Mouse (Mus musculus): ENCODE results near the gene Mybph.

Mybph gene

DNA sequence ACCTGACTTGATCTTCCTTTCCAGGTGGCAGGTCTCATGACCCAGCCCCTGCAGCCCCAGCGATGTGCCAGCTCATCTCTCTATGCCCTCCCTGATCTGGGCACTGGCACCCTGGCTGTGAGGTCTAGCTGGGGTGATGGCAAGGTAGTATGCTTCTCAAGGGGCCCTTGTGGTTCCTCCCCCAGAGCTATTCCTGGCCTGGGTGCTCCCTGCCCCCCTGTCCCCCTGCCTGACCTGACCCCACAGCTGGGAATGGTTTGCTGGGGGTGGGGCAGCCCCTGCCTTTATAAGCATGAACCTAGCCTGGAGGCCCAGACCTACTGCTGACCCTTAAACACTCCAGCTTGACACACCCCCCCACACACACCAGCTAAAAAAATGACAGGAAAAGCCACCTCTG is at the start of gene Mybph:
Gene Mybph (plus strand): TSS at position 323 of the 400 bp plus-strand sequence.
- no peak for DNase-seq

DNA sequence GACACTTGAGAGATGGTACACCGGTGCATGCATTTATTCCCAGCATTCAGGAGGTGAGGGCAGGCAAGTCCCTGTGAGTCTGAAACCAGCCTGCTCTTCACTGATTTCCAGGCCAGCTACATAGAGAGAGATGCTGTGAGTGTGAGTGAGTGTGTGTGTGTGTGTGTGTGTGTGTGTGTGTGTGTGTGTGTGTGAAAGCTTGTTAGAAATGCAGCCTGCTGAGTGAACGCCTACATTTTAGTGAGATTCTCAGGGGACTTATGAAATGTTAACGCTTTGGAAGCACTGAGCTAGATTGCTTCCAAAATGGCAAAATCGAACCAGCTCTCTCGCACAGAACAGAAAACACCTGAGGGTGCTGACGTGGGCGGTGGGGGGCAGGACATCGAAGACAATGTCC is 47.2 kb upstream of the Mybph start:
- DNase-seq = no peak

DNA sequence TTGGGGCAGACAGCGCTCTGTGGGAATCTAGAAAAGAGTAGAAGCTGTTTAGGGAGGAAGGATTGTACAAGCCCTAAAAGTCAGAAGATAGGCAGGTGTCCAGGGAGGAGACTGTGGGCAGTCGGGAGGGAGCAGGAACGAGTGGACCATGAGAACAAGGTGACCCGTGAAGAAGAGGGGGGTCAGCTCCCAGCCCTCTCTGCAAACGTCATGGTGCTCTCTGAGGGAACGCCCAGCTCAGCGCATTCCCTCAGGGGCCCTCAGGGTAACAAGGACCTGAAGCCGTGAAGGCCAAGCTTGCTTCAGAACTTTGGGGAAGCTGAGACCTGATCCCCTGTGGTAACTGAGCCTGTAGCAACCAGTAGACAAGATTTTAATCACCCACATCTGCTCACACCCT is 43.2 kb upstream of the Mybph start:
- DNase-seq = no peak

DNA sequence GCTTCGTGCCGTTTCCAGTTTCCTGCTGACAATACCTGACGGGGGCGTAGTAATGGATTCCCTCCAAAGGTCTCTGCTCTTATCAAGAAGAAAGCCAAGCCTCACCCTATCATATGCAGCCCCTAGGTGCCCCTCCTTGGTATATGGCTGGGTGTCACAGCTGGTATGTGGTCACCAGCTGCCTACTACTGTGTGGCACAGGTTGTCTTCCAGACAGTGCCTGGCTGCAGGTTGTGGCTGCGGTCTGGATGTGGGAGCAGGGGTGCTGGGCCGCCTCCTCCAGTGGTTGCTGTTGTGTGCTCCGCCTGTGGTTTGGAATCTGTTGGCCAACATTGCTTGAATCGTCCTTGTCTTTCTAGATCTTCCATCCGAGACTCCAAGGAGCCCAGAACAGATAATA is 42.5 kb upstream of the Mybph start:
- no peak for DNase-seq

DNA sequence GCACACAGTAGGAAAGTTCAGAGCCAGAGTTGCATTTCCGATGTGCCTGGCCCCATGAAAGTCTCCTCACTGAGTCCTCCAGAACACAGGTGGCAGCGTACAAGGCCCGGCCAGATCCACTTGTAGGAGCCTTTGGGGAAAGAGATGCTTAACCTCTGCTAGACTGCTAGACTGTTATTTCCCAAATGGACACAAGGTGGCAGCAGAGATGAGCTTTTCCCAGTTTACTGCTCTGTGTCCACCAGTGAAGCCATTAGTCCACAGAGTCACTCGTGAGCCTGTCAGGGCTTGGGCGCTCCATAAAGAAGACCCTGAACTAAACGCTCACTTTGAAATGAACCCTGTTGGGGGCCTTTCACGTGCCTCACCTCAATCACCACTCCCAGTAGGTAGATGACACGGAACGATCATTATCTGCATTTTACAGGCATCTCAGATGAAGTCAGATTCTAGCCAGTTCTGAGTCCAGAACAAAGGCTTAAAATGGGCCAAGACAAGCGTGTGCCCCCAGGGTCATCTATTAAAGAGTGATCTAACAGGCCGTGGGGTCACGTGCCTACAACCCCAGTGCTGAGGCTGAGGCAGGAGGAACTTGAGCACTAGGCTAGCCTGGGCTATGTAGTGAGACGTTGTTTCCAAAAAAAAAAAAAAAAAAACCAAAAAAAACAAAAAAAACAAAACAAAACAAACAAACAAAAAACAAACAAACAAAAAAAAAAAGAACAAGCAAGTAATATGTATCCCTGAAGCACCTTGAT is 41.4 kb upstream of the Mybph start:
- DNase-seq = peak; percentile 71

DNA sequence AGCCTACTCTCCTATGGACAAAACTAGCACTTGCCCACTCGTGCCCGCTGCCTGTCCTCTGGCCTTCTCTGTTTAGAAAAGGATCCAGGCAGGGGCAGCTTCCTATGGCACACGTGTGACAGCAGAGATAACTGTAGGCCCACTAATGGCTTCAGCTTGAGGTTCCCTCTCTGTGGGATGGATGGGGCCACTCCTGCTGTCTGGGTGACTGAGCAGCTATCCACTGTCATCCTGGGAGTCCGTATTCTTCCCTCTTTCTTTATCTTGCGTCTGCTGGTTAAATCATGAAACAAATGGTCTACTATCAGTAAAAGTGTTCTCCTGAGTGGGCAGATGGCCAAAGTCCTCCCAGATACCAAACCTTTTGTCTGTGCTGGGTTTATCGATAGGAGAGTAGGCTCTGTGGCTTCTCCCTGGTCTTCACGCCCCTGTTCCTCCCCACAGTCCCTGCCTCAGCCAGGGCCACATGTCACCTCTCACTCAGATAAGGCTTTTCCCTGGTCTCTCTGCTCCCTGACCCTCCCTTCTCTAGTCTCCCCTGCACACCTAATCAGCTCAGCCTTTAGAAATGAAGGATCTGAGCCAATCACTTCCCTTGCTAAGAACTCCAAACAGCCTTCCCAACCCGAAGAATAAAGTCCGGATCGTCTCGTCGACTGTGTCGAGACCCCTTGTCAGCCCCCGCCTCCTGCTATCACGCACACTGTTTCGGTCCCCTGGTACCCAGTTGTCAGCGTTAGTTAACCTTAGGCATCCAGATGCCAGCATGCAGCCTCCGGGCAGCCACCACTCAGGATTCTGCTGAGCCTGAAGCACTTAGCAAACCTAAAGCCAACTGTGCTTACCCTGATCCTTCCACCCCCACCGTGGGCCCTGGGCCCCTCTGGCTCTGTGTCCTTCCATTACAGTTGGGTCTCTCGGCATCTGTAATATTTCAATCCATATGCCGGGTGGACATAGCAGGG is 40.3 kb upstream of the Mybph start:
- DNase-seq = no peak

DNA sequence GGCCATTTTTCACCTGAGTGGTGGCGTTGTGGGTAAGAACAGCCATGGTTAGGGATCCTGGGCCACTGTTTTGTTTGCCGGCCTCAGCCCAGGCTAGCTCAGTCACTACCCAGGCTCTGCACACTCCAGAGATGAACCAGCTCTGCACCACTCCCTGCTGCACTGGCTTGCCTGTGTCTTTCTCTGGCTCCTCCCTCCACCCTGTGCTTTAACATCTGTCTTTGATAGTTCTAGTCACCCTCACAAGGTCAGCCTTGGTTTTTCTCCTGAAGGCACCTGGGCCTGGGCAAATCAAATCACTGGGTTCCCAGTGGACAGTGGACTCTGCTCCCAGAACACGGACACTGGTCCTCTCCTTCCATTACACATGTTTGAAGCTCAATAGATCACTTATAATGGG is 39.1 kb upstream of the Mybph start:
- no peak for DNase-seq

DNA sequence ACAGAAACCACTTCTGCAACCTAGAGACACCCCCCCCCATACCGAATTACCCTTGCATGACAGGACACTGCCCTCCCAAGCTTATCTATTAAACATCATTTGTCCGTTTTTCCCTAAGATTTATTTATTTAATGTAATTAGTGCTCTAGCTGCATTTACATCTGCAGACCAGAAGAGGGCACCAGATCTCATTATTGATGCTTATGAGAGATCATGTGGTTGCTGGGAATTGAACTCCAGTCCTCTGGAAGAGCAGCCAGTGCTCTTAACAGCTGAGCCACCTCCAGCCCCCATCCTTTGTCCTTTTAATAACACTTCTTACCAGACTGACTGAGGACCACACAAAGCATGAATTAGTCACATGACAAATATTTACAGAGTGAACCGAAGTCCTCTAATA is 38.6 kb upstream of the Mybph start:
- no peak for DNase-seq

DNA sequence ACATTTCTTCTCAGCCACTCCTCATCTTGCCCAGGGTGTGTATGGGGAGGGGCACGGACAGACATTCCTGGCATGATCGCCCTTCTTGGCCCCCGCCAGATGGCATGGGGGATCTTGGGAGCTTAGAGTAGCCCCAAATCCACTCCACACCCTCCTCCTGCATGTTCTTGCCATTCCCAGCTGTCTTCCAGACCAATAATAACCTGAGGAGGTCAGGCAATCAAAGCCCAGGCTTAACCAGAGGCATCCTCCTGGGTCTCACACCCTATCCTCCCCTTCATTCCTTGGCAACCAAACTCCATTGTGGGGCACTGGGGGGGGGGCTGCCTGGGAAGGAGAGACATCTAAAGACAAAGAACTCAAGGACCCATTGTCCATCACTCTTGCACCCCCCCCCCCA is 32.8 kb upstream of the Mybph start:
- no peak for DNase-seq

DNA sequence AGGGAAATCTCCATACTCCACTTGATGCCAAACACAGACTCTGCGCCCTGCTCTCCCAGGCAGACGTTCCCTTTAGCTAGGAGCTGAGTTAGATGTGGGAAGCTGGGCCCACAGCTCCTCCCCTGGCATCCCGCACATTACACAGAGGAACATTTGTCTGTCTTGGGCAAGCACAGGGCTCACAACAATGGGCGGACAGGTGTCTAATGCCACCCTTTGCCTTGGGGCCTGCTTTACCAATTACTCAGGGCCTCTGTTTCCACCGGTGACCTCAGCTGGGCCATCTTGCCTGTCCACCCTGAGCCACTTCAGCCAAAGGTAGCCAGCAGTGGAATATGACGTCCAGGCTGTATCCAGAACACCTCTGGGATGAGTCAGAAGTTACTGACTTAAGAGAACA is 31.8 kb upstream of the Mybph start:
- DNase-seq = no peak

DNA sequence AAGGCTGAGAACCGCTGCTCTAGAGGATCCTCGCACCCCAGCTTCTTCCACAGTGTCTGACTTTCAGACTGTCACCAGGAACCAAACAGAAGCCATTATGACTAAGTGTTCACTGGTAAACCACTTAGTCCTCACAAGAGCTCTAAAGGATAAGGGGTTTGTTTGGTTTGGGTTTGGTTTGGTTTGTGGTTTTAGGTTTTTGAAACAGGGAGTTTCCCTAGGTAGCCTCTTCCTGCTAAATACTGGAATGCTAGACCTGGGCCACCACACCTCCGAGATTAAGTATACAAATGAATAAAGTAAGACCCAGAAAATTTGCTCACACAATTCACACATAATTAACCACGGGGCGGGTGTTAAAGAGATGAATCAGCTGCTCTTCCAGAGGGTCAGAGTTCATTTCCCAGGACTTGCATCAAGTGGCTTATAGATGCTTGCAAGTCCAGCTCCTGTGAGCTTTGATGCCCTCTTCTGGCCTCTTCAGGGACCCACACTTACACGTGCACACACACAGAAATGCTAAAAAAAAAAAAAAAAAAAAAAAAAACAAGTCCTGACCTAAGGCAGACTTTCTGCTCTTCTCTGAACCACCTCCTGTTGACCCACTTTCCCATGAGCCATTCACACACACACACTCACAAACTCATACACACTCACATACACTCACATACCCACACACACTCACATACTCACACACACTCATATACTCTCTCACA is 30.6 kb upstream of the Mybph start:
- DNase-seq = no peak

DNA sequence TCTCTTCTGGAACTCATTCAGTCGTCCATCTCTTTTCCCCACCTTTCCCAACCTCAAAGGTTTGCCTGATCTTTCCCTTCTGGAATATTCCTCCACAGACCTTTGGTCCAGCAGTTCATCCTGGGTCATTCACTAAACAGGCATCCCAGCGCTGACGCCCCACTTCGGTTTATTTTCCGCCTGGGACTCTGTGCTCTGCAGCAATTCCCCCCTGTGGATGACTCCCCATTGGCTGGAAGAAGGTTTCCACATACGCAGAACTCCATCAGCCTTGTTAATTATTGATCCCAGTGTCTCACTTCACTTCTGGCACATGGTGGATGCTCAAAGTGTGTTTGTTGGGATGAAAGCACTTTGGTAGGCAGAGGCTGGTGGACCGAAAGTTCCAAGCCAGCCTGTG is 29.8 kb upstream of the Mybph start:
- DNase-seq = no peak

DNA sequence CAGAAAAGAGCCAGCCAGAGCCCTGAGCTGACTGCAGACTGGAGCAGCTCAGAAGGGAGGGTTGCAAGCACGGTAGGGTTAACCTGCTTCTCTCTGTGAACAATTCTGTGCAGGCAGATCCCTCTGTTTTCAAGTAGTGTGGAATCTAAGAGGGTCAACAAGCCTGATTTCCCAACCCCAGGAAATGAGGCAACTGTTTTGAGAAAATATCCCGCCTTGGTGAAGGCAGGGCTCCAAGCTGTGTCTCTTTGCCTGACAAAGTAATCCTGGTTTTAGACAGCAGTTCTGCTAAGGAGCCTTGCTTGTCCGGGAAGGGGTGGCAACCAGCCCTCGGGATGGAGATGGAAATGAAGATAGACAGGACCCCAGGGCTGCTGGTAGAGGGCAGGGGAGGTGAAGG is 28.8 kb upstream of the Mybph start:
- no peak for DNase-seq

DNA sequence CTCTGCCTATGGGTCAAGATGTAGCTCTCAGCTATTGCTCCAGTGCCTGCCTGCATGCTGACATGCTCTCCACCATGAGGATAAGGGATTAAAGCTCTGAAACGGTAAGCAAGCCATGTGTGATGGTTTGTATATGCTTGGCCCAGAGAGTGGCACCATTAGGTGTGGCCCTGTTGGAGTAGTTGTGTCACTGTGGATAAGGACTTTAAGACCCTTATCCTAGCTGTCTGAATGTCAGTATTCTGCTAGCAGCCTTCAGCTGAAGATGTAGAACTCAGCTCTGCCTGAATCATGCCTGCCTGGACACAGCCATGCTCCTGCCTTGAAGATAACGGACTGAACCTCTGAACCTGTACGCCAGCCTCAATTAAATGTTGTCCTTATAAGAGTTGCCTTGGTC is 26.7 kb upstream of the Mybph start:
- no peak for DNase-seq

DNA sequence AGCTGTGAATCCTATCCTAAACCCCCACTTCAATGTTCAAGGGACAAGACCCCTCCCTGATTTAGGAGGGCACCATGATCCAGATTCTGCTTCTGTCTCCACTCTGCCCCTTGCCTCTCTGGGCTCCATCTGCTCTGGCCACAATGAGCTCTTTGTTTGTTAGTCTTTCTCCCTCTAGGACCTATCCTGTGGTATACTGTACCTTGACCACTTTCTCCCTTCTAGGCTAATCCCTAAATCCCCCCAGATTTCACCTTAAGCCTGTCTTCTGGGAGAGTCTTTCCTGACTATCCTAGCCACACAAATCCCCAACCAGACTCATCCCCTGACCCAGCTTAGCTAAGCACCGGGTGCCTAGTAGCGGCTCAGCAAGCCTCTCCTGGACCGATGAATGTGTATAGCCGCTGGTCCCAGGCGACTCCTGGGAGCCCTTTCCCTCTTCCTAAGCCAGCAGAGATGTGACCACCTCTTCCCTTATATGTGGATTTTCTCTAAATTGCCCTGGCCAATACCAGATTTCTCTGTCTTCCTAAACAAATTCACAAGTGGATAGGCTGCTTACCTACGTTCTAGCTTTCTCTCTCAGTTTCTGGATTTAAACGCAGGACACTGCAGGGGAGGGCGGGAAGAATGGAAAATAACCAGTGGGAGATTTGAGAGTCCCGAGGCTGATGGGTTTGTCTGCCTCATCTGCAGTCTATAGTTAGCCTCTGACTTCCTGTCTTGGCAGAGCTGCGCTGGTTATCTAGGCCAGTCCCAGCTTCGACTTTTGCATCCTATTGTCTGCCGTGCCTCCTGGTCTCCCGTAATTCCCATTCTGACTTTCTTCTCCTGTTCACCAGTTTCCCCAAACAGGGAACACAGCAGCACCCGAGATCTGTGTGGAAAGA is 25.6 kb upstream of the Mybph start:
- no peak for DNase-seq

DNA sequence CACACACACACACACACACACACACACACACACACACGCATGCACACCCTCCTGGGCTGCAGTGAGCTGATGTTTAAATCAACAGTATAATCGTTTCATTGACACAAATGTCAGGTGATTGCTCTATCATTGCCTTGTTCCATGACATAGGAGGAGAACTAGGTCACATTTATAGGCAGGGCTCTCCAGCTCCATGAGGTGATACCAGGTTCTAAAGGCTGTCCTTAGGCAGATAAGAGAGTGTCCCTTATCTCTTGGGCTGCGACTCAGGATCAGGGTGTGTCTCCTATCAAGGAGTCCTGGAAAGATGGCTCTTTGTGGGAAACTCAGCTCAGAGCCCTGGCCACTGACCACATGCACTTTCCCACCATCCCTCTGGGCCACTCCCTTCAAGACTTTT is 24.7 kb upstream of the Mybph start:
- DNase-seq = no peak

DNA sequence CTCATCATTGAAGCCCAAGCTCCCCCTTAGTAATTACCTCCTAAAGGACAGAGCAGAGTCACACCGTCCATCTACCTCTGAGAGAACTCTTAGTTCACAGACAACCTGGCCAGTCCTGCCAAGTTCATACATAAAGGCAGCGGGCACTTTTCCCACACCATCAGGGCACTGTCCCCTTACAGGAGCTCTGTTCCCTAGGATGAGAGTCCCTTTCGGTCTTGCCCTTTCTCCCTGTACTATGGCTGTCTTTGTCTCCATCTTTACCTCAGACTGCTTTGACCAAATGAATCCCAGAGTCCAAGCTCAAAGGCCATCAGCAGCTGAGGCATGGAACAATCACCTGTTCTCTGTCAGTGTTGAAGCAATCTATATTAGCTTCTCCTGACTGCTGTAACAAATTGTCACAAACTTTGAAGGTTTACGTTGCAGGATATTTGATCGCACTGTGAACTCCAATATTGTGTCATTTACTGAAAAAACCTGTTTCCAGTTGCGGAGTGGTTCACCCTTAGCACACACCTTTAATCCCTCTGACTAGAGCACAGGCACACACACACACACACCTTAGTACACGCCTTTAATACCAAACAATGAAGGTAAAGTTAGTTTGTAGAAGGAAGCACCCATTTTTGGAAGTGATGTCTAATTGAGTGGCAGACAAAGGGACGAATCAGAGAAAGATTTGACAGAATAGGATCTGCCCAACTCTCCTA is 24.1 kb upstream of the Mybph start:
- no peak for DNase-seq

DNA sequence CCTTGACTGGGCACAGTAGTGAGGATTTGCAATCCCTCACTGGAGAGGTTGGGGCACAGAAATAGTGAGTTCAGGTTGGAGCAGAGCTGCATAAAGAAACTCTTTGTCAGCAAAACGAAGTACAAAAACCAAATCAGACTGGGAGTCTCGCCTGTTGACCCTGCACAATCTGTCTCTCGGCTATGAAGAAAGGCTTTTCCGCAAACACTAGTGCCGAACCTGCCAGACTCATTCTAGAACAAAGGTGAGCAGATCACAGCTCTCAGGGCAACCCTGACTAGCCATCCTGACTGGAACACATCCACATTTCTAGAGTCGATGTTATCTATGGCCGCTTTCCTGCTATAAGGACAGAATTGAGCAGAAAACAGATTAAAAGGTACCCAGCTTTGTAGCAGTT is 20.2 kb upstream of the Mybph start:
- no peak for DNase-seq

DNA sequence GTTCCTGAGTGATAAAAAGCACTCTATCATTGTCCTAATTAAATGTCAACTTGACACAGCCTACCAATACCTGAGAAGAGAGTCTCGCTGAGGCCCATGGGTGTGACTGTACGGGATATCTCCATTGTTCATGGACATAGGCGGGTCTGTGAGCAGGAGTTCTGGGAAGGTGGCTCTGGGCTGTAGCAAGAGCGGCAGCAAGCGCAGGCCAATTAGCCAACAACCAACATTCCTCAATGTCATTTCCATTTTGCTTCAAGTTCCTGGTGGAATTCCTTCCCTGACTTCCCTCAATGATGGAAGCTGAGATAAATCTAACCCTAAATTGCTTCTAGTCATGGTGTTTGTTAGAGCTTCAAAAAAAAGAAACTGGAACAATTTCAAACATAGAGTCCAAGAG is 15.3 kb upstream of the Mybph start:
- DNase-seq = no peak

DNA sequence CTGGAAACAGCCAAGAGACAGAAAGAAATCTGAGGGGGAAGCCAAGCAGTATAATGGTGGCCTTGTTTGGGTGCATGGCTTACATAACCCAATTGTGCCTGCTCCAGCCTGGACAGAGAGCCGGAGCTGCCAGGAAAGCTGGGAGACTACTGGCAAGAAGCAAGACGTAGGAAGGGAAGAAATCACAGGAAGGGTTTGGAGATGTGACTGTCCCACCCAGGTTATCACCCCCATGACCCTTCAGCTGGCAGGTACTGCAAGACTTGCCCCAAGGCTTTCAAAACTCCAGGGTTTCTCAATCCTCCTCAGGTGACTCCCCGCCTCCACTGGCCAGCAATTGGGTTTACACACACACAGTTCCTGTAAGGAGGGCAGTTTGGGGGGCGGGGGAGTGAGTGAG is 11.2 kb upstream of the Mybph start, which contains the start of gene Chil1:
Gene Chil1 (plus strand): TSS at position 152 of the 400 bp plus-strand sequence.
- no peak for DNase-seq

DNA sequence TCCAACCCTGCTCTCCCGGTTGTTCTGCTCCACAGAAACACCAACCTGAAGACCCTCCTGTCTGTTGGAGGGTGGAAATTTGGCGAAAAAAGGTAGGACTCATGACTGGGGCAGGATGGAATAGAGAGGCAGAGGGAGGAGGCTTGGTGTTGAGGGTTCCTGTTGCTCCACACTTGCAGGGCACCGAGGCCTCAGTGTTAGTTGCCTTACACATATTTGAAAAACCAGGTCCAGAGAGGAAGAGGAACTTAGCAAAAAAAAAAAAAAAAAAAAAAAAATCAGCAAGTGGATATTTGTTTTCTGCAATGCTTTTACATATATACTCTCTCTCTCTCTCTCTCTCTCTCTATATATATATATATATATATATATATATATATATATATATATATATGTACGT is 9.2 kb upstream of the Mybph start:
- no peak for DNase-seq

DNA sequence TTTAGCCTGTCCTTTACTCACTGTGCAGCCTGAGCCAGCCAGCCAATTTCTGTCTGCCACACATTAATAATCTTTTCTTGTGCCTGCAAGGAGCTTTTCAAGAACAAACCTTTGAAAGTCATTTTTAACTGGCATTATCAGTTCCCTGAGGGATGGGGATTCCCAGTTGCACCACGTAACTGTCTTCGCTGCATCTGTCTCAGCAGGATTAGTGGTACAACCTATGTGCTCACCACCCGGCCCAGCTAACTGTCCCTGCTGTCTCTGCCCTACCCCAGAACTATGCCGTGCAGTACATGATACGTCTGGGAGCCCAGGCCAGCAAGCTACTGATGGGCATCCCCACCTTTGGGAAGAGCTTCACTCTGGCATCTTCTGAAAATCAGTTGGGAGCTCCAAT is 5.0 kb upstream of the Mybph start:
- no peak for DNase-seq
